Mouse (Mus musculus) regulatory T cell (primary cell): Measurements from ENCODE around the gene Ap3s2.

ENCODE experiments used
- in situ Hi-C: fragments of 300-600 bp; cut with MboI, MseI; formaldehyde crosslinking; loops from one replicate; pipeline ENCODE4 v1.15.1; 2025; ENCODE audit warnings: high pct_unique_total_duplicates

Gene Ap3s2

DNA sequence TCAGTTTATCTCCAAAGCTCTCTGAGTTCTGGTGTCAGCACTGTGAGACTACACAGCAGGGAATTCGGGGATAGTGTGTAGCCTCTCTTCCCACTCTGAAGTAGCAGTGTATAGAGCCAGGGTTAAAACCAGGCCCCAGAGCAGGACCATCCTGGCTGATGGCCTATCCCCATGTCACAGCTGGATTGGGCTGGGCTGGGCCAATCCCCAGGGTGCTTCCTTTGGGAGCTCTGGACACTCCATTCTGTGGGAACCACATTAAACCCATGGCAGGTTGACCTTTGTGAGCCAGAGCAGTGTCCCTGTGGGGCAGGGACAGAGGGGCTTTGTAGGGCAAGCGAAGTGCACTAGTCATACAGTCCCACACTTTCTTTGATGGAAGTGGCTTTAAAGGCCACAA is 74.1 kb downstream of the Ap3s2 start:
- in situ Hi-C loops = no loop called here

DNA sequence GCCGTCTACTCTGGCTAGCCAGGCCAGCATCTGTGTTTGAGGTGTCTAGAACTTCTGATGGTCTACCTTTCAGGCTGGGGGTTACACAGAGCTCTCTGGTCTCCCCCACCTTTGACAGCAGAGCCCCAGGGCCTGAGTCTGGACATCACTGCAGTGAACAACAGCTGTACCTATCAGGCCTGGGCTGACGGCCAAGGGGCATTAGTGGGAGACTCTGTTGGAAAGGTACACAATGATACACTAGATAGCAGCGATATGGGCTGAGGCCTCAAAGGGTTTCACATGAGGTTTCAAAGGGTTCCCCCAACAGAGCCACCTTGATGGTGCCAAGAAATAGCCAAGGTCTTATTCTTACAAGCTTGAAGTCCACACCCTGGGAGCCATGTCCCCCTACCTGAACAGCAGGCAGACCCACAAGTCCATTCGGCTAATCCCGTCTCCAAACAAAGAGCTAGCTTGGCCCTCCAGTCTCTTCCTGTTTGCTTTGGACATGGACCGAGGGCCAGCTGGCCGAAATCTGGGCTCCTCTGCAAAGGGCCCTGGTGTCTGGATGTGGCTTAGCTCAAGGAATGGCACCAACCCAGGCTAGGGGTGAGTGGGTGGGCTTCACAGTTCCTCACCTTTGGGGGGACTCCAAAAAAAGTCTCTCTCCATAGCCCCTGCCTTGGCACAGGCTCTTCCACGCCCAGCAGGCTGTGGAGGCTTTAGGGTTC is 76.2 kb downstream of the Ap3s2 start:
- in situ Hi-C loops = no loop called here

DNA sequence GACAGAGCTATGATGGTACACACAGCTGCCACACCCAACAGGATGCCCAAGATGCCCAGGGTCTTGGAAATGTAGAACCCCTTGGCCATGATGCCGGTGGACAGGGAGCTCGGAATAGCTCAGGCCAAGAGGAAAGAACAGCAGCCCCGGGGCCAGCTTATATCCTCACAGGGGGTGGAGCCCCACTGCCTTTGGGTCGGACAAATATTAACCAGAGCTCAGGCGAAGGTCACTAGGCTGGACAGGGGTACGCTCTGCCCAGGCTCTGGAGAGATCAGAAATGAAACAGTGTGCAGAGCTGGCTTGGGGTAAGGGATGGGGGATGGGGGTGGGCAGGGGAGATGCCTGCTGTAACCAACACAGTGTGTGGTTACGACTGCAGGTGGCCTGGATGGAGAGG is 78.3 kb downstream of the Ap3s2 start:
- in situ Hi-C loops = no loop called here

DNA sequence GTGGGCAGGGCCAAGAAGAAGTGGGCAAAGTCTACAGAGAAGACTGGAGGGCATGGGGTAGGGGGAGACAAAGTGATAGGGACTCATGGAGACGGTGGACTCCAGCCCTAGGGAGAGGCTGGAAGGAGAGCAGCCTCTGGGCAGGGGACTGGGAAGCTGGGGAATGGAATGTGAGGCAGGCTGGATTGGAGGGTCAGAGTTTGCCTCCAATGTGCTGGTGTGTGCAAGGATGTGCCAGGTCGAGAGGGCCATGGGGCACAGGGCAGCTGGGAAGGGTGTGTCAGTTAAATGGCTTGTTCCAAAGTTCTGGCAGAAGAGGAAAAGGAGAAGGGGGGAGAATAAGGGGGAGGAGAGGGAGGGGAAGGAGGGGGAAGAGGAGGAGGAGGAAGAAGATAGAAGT is 83.2 kb downstream of the Ap3s2 start:
- in situ Hi-C loops = no loop called here

DNA sequence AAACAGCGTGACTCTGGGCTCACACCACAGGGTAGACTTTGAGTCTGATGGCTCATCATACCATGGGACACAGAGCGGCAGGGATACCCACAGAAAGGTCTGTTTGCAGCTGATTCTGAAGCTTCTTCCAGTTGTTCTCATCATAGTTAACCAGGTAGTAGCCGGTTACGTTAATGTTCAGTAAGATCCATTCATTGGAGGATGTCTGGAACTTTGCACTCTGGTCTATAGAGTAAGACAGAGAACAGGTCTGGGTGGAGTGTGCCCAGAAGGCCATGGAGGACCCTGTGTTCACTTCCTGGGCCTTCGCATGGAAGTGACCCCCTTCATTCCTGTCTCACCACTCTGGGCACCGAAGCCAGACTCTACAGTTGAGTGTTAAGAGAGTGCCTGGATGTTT is 85.3 kb downstream of the Ap3s2 start:
- in situ Hi-C loops = no loop called here

DNA sequence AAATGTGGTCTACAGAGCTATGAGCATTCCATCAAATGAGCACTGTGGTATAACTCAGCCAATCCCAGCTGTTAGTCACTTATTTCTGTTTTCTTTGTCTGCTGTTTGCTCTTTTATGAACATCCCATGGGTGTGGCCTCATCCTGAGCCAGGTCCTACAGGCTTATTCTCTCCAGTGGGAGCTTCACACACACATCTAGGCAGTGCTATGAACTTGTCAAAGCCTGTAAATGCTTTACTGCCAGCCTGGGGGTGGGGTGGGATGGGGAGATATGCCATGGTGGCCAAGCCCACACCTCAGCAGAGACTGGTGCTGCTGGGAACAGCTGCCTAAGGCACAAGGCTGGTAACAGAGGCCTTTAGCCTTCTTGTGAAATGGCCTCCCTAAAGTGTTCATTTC is 87.5 kb downstream of the Ap3s2 start:
- in situ Hi-C loops = no loop called here

DNA sequence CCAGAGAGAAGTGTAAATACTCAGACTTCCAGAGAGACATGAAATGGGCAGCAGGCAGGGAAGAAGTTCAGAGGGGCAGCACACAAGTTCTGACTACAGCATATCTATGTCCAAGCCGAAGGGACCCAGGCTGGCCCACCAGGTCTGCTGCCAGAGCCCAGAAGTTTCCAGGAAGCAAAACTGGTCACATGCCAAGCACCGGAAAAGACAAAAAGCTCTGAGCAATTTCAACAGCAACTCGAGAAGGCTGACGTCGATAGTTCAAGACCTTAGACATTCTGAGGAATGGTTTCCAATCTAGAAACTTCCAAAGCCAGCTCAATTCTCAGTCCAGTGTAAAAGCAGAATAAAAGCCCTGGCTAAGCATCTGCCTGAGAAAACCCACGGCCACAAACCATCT is 88.9 kb downstream of the Ap3s2 start:
- in situ Hi-C loops = no loop called here

DNA sequence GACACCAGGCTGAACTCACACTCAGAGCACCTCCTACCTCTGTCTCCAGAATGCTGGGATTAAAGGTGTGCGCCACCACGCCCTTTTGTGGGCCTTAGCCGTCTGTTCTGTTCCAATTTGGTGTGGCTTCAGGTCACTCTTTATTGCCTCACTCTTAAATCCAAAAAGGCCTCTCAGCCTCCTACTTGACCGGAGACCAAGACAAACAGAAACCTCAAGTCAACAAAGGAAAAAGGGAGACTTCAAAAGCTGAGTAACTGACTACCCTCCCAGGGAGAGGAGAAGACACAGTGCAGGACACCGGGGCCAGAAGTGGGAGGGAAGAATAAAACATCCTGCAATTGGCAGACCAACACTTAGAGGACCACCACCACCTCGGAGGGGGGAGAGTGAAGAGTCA is 89.3 kb downstream of the Ap3s2 start:
- in situ Hi-C loops = no loop called here

DNA sequence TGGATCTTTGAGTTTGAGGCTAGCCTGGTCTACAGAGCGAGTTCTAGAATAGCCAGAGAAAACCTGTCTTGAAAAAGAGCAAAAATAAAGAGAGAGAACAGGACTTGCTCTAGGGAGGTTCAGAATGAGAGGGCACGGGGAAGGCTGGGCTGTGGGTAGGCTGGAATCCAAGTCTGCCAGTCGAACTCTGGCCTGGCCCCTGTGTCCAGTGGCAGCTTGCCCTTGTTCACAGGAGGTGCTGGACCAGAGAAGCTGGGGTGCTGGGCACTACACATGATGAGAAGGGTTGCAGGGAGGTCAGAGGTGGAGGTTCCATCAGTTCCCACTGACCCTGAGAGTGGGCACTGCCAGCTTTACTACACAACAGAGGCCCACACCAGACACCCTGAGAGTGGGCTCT is 92.1 kb downstream of the Ap3s2 start:
- in situ Hi-C loops = no loop called here
